Mouse (Mus musculus) kidney, adult 2 months (tissue): ENCODE data around the gene Car1.

ENCODE experiments used
- CTCF ChIP-seq: fragments of 200-500 bp; conservative IDR thresholded peaks from 2 replicates; pipeline ENCODE4 v1.5.1; 2011; ENCODE audit warnings: low read depth, mild to moderate bottlenecking, control low read depth, low read length, moderate library complexity, mixed read lengths; ENCODE audit not compliant: insufficient read depth, insufficient read length
- POLR2A ChIP-seq: fragments of 200-500 bp; IDR thresholded peaks from one replicate; pipeline ENCODE4 v1.6.1; 2011; ENCODE audit warnings: low read depth, low read length, control low read depth

DNA sequence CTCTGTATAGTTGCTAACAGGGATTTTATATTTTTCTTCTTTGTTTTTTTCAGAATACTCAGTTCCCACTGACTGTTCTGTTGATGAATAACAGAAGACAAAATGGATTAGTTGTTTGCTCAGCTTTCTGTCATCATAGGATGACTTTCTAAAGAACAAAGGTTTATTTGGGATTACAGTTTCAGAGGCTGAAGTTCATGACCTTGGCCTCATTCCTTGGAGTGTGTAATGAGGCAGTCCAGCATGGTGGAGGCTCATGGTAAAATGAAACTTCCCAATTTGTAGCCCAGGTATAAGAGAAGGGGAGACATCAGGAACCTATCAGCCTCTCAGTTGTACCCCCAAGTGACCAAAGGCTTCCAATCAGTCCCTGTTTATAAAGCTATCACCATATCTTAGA, 20.7 kb upstream of the Car1 start:
- TF ChIP-seq CTCF (no peak), POLR2A (no peak)
